Mouse (Mus musculus): Measurements from ENCODE around the gene Arpp19. TPM values are rescaled to one million over a fixed set of nuclear protein-coding genes. Genes with fewer than 3 reads are reported as not detected.

Gene Arpp19
- polyA plus RNA-seq, 1 experiment, result 20.5 TPM

GRCm38 (mm10) chr9:75102131-75102530, 64.7 kb downstream of the Arpp19 start:
- no peak for DNase-seq (ENCODE audit: low read depth)

Other genes starting within 250 kb of the Arpp19 start
- not detected in 2 replicates for gene Onecut1, start 175.7 kb upstream of the Arpp19 start, polyA plus RNA-seq (2012; rRNA removed)
- 17.0 and 22.4 TPM in 2 replicates for gene Fam214a, start 84.7 kb upstream of the Arpp19 start, polyA plus RNA-seq (2012; rRNA removed)
- 9.0 and 9.8 TPM in 2 replicates for gene Myo5a, start 33.4 kb downstream of the Arpp19 start, polyA plus RNA-seq (2012; rRNA removed)
- gene Myo5c, start 194.4 kb downstream of the Arpp19 start, polyA plus RNA-seq (2012; rRNA removed), result 2.2 and 2.3 TPM in 2 replicates